Mouse (Mus musculus): ENCODE results near the gene Vangl2.

DNA sequence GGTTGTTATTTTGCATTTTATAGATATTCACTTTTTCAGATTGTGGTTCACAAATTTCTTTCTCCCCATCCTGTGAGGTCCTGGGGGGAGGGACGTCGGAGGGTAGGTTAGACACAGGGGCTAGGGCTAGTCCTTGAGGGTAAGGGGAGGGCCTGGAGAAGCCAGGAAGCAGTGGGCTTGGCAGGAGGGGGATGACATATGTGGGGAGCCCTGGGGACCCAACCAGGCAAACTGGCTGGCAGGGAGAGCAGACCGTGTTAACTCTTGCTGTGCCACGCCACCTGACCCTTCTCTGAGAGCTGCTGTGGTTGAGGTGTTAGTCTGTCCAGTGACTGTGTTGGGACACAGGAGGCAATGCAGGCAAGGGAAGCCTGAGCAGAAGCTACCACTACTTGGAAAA is 32.4 kb upstream of the Vangl2 start:
- no peak for TF ChIP-seq CTCF (IDR thresholded peaks at IDR 0.05)
- TF ChIP-seq POLR2A (IDR thresholded peaks at IDR 0.05; ENCODE audit: insufficient read depth, low read depth, low read length), result no peak
